In the genomic region with DNA sequence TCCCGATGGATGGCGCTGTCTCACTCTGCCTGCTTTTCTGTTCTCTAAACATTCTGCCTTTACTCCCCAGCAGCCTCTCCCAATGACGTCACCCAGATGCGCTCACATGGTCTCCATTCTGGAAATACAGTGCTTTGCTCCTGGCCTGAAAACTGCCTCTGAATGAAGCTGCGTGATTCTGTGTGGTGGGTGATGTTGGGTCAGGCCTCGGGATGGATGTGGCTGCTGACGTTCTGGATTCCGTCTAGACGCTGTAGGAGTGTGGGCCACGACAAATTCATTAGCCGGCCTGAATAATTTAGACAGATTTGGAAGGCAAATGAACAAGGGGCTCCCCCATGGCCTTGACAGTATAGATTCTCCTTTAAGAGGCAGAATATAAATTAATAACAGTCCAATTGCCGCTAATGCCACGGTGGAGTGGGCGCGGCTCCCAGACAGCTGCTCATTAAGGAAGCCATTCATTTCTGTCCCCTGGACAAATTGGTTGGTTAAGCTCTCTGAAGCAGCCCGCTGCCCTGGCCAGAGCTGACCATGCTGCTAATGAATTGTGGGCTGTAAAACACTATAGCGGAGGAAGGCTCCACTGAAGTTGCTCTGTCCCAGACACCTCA, we compare ENCODE assay signal across 11 mouse cellular contexts.
DNase-seq lines count a peak whose midpoint lies in the region; ATAC-seq lines count a peak whose summit lies in the region.
"Had no signal": no experiment of that assay in that cellular context is flagged by ENCODE, and none has a peak within 500 bp of the region (broad histone marks: within the 10 kb centered on the region; RNA-seq: fewer than 3 reads in every experiment).

No protein-coding gene starts in this region.

- no peaks in the 10 kb centered on the region for H3K36me3 ChIP-seq in hindbrain, embryonic 12.5 days
- no peaks in the 10 kb centered on the region for H3K36me3 ChIP-seq in limb, embryonic 13.5 days
- H3K36me3 ChIP-seq: embryonic facial prominence, embryonic 12.5 days; liver, embryonic 13.5 days had no signal

- H3K27me3 ChIP-seq in hindbrain, embryonic 12.5 days = peaks cover 23% of the 10 kb centered on the region
- peaks cover 47% of the 10 kb centered on the region for H3K27me3 ChIP-seq in limb, embryonic 13.5 days
- H3K27me3 ChIP-seq: embryonic facial prominence, embryonic 12.5 days; liver, embryonic 13.5 days had no signal

- H3K4me2 ChIP-seq in hindbrain, embryonic 12.5 days (replicated peaks) = peak overlapping the region; percentile 15
- 0 out of 2 replicates have a peak overlapping the region, but pooled peaks have one; percentile 3 for H3K4me2 ChIP-seq in limb, embryonic 13.5 days (replicated peaks)
- H3K4me2 ChIP-seq: embryonic facial prominence, embryonic 12.5 days; liver, embryonic 13.5 days had no signal

- WGBS in hindbrain, embryonic 12.5 days = 25% methylated on average over 17 of the region's 17 CpGs
- WGBS in limb, embryonic 13.5 days = 15% methylated on average over 17 of the region's 17 CpGs

- peak; percentile 84 for ATAC-seq in hindbrain, embryonic 12.5 days (ENCODE audit: low FRiP score)
- ATAC-seq in limb, embryonic 13.5 days (ENCODE audit: low FRiP score, low read depth) = no peak

- peak overlapping the region; percentile 67 for H3K27ac ChIP-seq in hindbrain, embryonic 12.5 days
- no peak overlapping the region for H3K27ac ChIP-seq in limb, embryonic 13.5 days
- H3K27ac ChIP-seq: embryonic facial prominence, embryonic 12.5 days; liver, embryonic 13.5 days had no signal

- H3K9ac ChIP-seq in hindbrain, embryonic 12.5 days = no peak overlapping the region
- no peak overlapping the region for H3K9ac ChIP-seq in limb, embryonic 13.5 days
- H3K9ac ChIP-seq: embryonic facial prominence, embryonic 12.5 days; liver, embryonic 13.5 days had no signal

- no peaks in the 10 kb centered on the region for H3K9me3 ChIP-seq in hindbrain, embryonic 12.5 days (replicated peaks)
- no peaks in the 10 kb centered on the region for H3K9me3 ChIP-seq in limb, embryonic 13.5 days
- H3K9me3 ChIP-seq: embryonic facial prominence, embryonic 12.5 days; liver, embryonic 13.5 days had no signal

- peak; percentile 6 to 16 for DNase-seq in kidney, postnatal 4 days
- DNase-seq in kidney, postnatal 14 days = no peak
- peak; percentile 55 to 66 for DNase-seq in right cerebral cortex, postnatal 10 days (ENCODE audit: low spot score in 2 of 2)
- DNase-seq in heart, postnatal 4 days = no peak
- DNase-seq in heart, adult 9 months (ENCODE audit: low spot score in 2 of 2) = no peak
- no peak for DNase-seq in thymus, postnatal 10 days (ENCODE audit: low spot score in 2 of 2)
- DNase-seq: liver, embryonic 13.5 days; thymus, adult 2 months had no signal

- peaks cover 46% of the 10 kb centered on the region for H3K4me1 ChIP-seq in hindbrain, embryonic 12.5 days
- H3K4me1 ChIP-seq in limb, embryonic 13.5 days = peaks cover 16% of the 10 kb centered on the region
- H3K4me1 ChIP-seq: liver, embryonic 13.5 days had no signal

- H3K4me3 ChIP-seq in hindbrain, embryonic 12.5 days = no peak overlapping the region
- H3K4me3 ChIP-seq in limb, embryonic 13.5 days = no peak overlapping the region
- H3K4me3 ChIP-seq: embryonic facial prominence, embryonic 12.5 days; liver, embryonic 13.5 days had no signal

Comparison
In these comparisons a context has a peak if more than half of its experiments do, and no peak if none do; other contexts are left out.
1. DNase-seq: peak in kidney, postnatal 4 days (2 of 2) and right cerebral cortex, postnatal 10 days (2 of 2); none in kidney, postnatal 14 days (single experiment), heart, postnatal 4 days (single experiment), heart, adult 9 months (0 of 2) and thymus, postnatal 10 days (0 of 2).